Mouse (Mus musculus) MEL (cell line): ENCODE measurements around the gene Rnf157.

Experiments
- CHD2 ChIP-seq: IDR thresholded peaks from 2 replicates; pipeline ENCODE4 v1.6.1; 2011; ENCODE audit warnings: low read length, improper control_type of control experiment
- CTCF ChIP-seq, 3 experiments: IDR thresholded peaks in 2 of 3; conservative IDR thresholded peaks in 1 of 3; 2 replicates each; pipeline ENCODE4 v1.5.1; 2011 to 2012; ENCODE audit warnings: low read length in 3 of 3, low read depth in 2 of 3, mild to moderate bottlenecking in 2 of 3, improper control_type of control experiment in 1 of 3, inconsistent platforms in 1 of 3, mixed read lengths in 1 of 3, moderate library complexity in 1 of 3; ENCODE audit not compliant: control insufficient read depth in 1 of 3, insufficient read depth in 1 of 3, poor library complexity in 1 of 3, severe bottlenecking in 1 of 3
- POLR2A ChIP-seq, 2 experiments: IDR thresholded peaks; 2 replicates each; pipeline ENCODE4 v1.6.1; 2011 to 2012; ENCODE audit warnings: low read length in 2 of 2, mild to moderate bottlenecking in 2 of 2, control low read depth in 1 of 2, improper control_type of control experiment in 1 of 2, low read depth in 1 of 2, moderate library complexity in 1 of 2; ENCODE audit not compliant: control insufficient read depth in 1 of 2, insufficient read depth in 1 of 2, poor library complexity in 1 of 2
- SMC3 ChIP-seq: IDR thresholded peaks from 2 replicates; pipeline ENCODE4 v1.6.1; 2011; ENCODE audit warnings: low read depth, low read length, improper control_type of control experiment

GRCm38 (mm10) chr11:116347955-116348354, 64.9 kb downstream of the Rnf157 start:
- TF ChIP-seq CHD2 (no peak), CTCF (IDR thresholded peaks at IDR 0.05 in 2 of 3, conservative IDR thresholded peaks at IDR 0.05 in 1 of 3; ENCODE audit: control insufficient read depth in 1 of 3, insufficient read depth in 1 of 3, low read depth in 2 of 3, low read length in 3 of 3, poor library complexity in 1 of 3, severe bottlenecking in 1 of 3) (no peak), POLR2A (IDR thresholded peaks at IDR 0.05; ENCODE audit: control insufficient read depth in 1 of 2, insufficient read depth in 1 of 2, low read depth in 1 of 2, low read length in 2 of 2, poor library complexity in 1 of 2) (no peak), SMC3 (no peak)
